Mouse (Mus musculus) kidney, postnatal 0 days (tissue): Measurements from ENCODE around the gene Cbx4. TPM values are rescaled to one million over a fixed set of nuclear protein-coding genes. Genes with fewer than 3 reads are reported as not detected.

Experiments
- ATAC-seq: fragments of 200-750 bp; cut with Nextera tagmentation; replicated peaks from 2 replicates; pipeline ENCODE4 v1.8.0; 2017; ENCODE audit warnings: low read depth, moderate number of reproducible peaks, moderate TSS enrichment, moderate library complexity; ENCODE audit not compliant: low FRiP score
- DNase-seq: peaks from one replicate; pipeline ENCODE4 v3.0.0-alpha.2; 2016; ENCODE audit warnings: low spot score
- H3K27ac ChIP-seq: fragments of 300-500 bp; sonication (generic); 2 replicates; pipeline ENCODE4 v1.5.1; 2014; ENCODE audit warnings: mild to moderate bottlenecking
- H3K27me3 ChIP-seq: fragments of 300-500 bp; sonication (generic); 2 replicates; pipeline ENCODE4 v1.6.1; 2014; ENCODE audit warnings: low read length, mixed read lengths; ENCODE audit not compliant: insufficient read depth
- H3K36me3 ChIP-seq: fragments of 300-500 bp; sonication (generic); 2 replicates; pipeline ENCODE4 v1.6.1; 2014; ENCODE audit warnings: low read length, mixed read lengths; ENCODE audit not compliant: insufficient read depth
- H3K4me1 ChIP-seq: fragments of 300-500 bp; sonication (generic); replicated peaks from 2 replicates; pipeline ENCODE4 v1.6.1; 2014; ENCODE audit warnings: antibody characterized with exemption, low read length, mixed read lengths; ENCODE audit not compliant: insufficient read depth
- H3K4me2 ChIP-seq: fragments of 300-500 bp; sonication (generic); 2 replicates; pipeline ENCODE4 v1.6.1; 2014; ENCODE audit warnings: mild to moderate bottlenecking, low read length, moderate library complexity, mixed read lengths
- H3K4me3 ChIP-seq: fragments of 300-500 bp; sonication (generic); replicated peaks from 2 replicates; pipeline ENCODE4 v1.5.1; 2014; ENCODE audit warnings: low read depth, low read length
- H3K9ac ChIP-seq: fragments of 300-500 bp; sonication (generic); 2 replicates; pipeline ENCODE4 v1.6.1; 2014; ENCODE audit warnings: low read depth, low read length
- H3K9me3 ChIP-seq: fragments of 300-500 bp; sonication (generic); replicated peaks from 2 replicates; pipeline ENCODE4 v1.6.1; 2016; ENCODE audit warnings: low read length, inconsistent platforms, mixed read lengths
- CTCF ChIP-seq: IDR thresholded peaks from 2 replicates; pipeline ENCODE4 v1.5.1; 2016; ENCODE audit warnings: antibody characterized with exemption, low read depth, mild to moderate bottlenecking, moderate library complexity
- WGBS: fragments of 180-500 bp; shearing (Covaris S2); extraction: QIAGEN DNeasy Blood & Tissue Kit; methylation state at CpG from one replicate; pipeline ENCODE4 v1.1.7; 2014; 5-methylcytosine and 5-hydroxymethylcytosine counted together
- polyA plus RNA-seq: library from polyadenylated mRNA; unstranded; fragments of >200 nt; fragmentation: Nextera tagmentation; extraction: Ambion mirVana; gene quantifications from 2 replicates; pipeline ENCODE4 v1.2.1, GENCODE M21; 2015

Cbx4 gene
- polyA plus RNA-seq, result 8.0 and 9.7 TPM in 2 replicates

GRCm38 (mm10) chr11:119086144-119086971 is at the start of gene Cbx4:
Gene Cbx4, minus strand, starts transcription at chr11:119086221.
- Histone ChIP-seq H3K4me3 (peak within 1 kb of the TSS; percentile 88), H3K4me1 (peaks cover 57% of the 10 kb centered on the region), H3K9ac (peak within 1 kb of the TSS; percentile 85), H3K4me2 (peak within 1 kb of the TSS; percentile 78), H3K27me3 (peaks cover 31% of the 10 kb centered on the region), H3K36me3 (peaks cover 9% of the 10 kb centered on the region; the same call in 1 of the 2 replicates), H3K9me3 (no peaks in the 10 kb centered on the region), H3K27ac (peak within 1 kb of the TSS; percentile 98)
- 1% methylated on average over 64 of the region's 67 CpGs for WGBS
- peak; percentile 97 for DNase-seq
- TF ChIP-seq CTCF, result peak; percentile 54
- ATAC-seq, result peak; percentile 83

DNA sequence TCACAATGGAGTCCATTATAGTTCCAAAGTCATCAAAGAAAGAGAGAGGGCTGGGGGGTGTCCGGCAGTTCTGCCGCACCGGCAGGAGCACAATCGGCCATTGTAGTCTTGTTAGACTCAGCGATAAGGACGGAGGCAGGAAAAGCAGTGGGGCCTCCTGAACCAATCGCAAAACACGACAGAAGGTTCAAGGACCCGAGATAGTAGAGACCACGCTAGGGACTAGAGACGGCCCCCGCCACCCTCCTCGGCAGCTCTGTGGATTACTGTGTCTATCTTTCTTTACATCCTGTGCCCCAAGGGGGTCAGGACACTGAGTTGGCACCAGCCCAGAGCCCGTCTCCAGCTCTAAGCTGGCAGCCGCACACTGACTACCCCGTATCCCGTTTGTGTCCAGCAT is 48.6 kb upstream of the Cbx4 start:
- Histone ChIP-seq H3K4me1 (no peaks in the 10 kb centered on the region), H3K9me3 (no peaks in the 10 kb centered on the region), H3K27ac (no peak overlapping the region), H3K27me3 (no peaks in the 10 kb centered on the region), H3K9ac (no peak overlapping the region), H3K4me2 (no peak overlapping the region), H3K36me3 (no peaks in the 10 kb centered on the region), H3K4me3 (no peak overlapping the region)
- DNase-seq (no peak), ATAC-seq (no peak)
- 42% methylated on average over 17 of the region's 17 CpGs for WGBS
- no peak for TF ChIP-seq CTCF

DNA sequence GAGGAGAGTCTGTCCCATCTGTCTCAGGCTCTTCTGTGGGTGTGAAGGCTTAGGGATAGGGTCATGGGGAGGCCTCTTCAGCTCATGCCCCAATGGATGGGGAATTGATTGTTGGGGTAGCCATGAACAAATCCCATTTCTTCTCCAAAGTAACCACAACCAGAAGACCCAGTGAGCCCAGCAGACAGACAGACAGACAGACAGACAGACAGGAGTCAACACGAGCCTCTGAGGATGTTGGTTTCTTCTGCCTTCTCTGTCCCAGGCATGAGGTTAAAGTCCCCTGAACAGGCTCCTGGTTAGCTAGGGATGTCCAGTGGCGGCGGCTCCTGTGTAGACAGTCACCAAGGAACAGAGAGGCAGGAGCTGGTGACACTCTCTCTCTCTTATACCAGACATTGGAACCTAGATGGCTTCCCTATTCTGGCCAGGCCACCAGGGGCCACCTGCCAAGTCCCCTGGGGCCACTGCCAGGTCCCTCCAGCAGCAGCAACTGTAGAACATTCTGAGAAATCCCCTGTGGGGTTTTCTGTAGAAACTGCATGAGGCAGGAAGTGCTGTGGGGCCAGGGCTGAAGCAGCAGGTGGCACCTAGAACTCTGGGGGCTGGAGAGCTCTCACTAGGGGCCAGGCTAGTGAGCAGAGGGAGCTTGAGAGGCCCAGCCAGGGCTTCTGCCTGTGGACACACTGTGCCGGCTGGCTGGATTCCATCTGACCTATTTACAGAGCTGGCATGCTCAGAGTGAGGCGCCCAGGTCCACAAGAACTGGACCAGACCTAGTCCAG is 47.6 kb upstream of the Cbx4 start:
- Histone ChIP-seq H3K9me3 (no peaks in the 10 kb centered on the region), H3K4me1 (0 out of 2 replicates have a peak, but pooled peaks cover 8% of the 10 kb centered on the region), H3K27me3 (no peaks in the 10 kb centered on the region), H3K4me3 (no peak overlapping the region), H3K27ac (no peak overlapping the region), H3K9ac (no peak overlapping the region), H3K4me2 (no peak overlapping the region), H3K36me3 (no peaks in the 10 kb centered on the region)
- no peak for TF ChIP-seq CTCF
- WGBS, result 68% methylated on average over 5 of the region's 5 CpGs
- DNase-seq (no peak), ATAC-seq (no peak)

GRCm38 (mm10) chr11:119132198-119133035 is 46.4 kb upstream of the Cbx4 start:
- Histone ChIP-seq H3K4me2 (no peak overlapping the region), H3K27ac (no peak overlapping the region), H3K9ac (no peak overlapping the region), H3K36me3 (no peaks in the 10 kb centered on the region), H3K27me3 (no peaks in the 10 kb centered on the region), H3K4me3 (no peak overlapping the region), H3K4me1 (peaks cover 20% of the 10 kb centered on the region), H3K9me3 (no peaks in the 10 kb centered on the region)
- 73% methylated on average over 14 of the region's 14 CpGs for WGBS
- ATAC-seq (no peak), DNase-seq (no peak)
- no peak for TF ChIP-seq CTCF

- H3K4me1 ChIP-seq, result peaks cover 41% of the 10 kb centered on the region
- 7% methylated on average over 24 of the region's 24 CpGs for WGBS
- no peak overlapping the region for H3K4me3 ChIP-seq
- H3K27ac ChIP-seq, result no peak overlapping the region
- ATAC-seq, result no peak
- no peaks in the 10 kb centered on the region for H3K9me3 ChIP-seq
- H3K9ac ChIP-seq, result no peak overlapping the region
- no peaks in the 10 kb centered on the region for H3K36me3 ChIP-seq
- H3K4me2 ChIP-seq, result peak overlapping the region; percentile 10; the same call in 1 of the 2 replicates
- no peaks in the 10 kb centered on the region for H3K27me3 ChIP-seq
- no peak for TF ChIP-seq CTCF
- peak; percentile 50 for DNase-seq
Observed at GRCm38 (mm10) chr11:119130081-119130765, 44.2 kb upstream of the Cbx4 start.
